Mouse (Mus musculus) c-Kit-negative CD71-positive TER-119-positive erythroid progenitor cells, embryonic 14.5 days (primary cell): Measurements from ENCODE around the gene Neb.
"Not testable (repeated sequence)": the region's sequence is repeated elsewhere in the genome, so short reads cannot be mapped to it uniquely, and the experiment has no call there.

Experiments used
- DNase-seq: peaks from one replicate; pipeline ENCODE4 v3.0.0-alpha.2; 2013; ENCODE audit warnings: low read depth, low spot score

Neb gene

GRCm38 (mm10) chr2:52179678-52180077 is 198.6 kb downstream of the Neb start:
- no peak for DNase-seq

GRCm38 (mm10) chr2:52177726-52178125 is 200.5 kb downstream of the Neb start:
- DNase-seq, result no peak

GRCm38 (mm10) chr2:52177184-52177583 is 201.1 kb downstream of the Neb start:
- no peak for DNase-seq

GRCm38 (mm10) chr2:52176537-52176936 is 201.7 kb downstream of the Neb start:
- no peak for DNase-seq

DNA sequence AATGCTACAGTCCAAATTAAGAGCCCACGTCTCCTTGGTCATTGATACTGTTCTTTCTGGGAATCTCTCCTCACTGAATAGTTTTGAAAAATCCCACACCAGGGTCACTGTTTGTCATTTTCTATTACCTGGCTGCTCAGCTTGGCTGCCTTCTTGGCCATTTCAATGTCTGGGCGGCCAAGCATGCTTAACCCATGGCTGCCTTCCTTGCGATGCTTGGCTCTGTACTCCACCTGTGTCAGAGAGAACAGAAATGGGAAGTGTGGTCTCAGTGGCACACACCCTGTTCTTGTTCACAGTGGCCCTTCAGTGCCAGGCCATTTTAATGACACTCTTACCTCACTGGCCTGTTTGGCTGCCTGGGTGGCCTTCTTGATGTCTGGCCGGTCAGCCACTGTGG is 203.3 kb downstream of the Neb start:
- DNase-seq, result no peak

DNA sequence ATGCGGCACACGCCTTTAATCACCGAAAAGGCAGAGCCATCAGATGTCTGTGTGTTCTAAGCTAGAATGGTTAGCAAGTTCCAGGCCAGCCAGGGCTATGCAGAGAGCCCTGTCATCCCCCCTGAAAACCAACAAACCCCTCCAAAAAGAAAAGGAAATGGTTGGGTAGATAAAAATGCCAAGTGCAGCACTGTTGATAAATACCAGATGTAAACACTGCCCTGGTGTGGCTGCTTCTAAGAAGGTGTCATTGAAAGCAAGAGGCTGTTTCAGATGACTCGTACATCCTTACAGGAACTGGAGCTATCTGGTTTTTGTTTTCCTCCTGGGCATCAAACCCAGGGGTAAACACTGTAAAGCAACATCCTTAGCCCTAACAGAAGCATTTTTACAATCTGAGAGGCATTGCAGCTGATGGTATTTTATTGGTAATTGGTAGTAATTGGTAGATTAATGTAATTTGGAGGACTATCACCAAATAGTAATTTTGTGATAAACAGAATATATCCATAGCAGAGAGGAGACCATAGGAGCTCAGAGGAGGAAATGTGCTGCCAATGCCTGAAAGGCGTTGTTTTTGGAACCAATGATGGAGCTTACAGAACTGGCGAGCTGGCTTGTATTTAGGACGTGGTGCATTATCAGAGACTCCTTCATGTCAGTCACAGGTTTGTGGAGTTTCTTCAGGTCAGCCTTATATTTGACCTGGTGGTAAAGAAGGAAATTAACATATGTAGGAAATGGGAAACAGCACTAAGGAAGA is 208.8 kb downstream of the Neb start:
- no peak for DNase-seq

DNA sequence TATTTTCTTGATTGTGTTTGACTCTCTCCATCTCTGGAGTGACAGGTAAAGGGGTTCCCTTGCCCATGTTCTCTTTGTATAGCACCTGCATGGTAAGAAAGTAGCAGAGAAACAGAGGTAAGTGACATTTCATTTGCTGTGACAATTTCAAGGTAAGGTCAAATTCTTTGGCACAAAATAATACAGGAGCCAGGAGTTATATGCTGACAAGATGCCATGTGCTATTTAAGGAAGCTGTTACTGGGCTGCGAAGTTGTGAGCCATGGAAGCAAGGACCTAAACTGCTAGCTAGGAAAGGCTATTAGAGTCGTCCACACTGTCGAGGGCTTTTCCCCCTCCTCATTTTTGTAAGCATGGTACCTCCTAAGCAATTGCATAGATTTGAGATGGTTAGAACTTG is 225.2 kb downstream of the Neb start:
- DNase-seq, result no peak

DNA sequence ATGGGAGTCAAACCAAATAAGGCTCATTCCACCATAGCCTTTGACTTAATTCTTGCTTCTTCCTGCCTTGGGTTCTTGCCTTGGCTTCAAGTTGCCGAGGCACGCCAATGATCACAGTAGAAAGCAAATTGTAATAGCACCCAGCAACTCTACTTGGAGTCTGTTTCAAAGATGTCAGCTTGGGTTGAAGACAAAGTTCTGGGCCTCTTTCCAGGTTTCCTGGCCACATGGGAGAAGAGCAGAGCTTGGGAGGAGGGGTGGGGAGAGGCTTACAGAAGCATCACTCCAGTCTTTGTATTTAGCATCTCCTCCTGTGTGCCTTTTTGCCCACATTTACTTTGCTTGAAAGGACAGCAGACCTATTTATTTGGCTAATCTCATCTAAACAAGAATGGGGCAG is 244.9 kb downstream of the Neb start:
- no peak for DNase-seq

GRCm38 (mm10) chr2:52131370-52131769 is 246.9 kb downstream of the Neb start:
- DNase-seq, result not testable (repeated sequence)

DNA sequence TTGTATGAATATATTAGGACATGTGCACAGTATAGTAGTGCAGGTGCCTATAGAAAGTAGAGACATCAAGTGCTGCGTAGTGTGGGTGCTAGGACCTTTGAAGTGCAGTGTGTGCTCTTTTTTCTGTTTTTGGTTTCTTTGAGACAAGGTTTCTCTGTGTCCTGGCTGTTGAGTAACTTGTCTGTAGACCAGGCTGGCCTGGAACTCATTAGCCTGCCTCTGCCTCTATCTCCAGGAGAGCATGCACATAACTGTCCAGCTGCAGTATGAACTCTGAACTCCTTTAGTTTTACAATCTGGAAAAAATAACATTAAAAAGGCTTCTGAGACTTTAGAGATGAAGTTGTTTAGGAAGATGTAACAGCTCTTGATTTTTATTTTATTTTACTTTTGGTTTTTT is 264.2 kb downstream of the Neb start:
- DNase-seq, result no peak
